Mouse (Mus musculus) neural tube, embryonic 10.5 days (tissue): ENCODE data around the gene Naif1.

Source experiments
- DNase-seq: peaks from one replicate; pipeline ENCODE4 v3.0.0-alpha.2; 2017; ENCODE audit warnings: low spot score; ENCODE audit errors: extremely low spot score

Gene Naif1

DNA sequence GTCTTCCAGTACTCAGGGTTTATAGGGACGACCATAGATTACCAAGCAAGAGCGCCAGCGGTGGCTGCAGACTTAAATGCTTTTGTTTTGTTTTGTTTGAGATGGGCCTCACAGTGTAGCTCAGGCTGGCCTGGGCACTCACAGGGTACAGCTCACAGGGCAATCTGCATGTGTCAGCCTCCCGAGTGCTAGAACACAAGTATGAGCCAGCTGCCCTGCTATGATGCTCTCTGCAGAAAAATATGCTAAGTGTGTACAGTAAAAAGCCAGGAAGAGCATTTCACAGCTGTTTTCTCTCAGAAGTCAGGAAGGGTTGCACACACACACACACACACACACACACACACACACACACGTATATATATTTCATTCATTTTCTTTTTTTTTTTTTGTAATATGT, 50.2 kb downstream of the Naif1 start:
- DNase-seq = no peak

GRCm38 (mm10) chr2:32501754-32502324, 51.6 kb downstream of the Naif1 start:
- DNase-seq = no peak

DNA sequence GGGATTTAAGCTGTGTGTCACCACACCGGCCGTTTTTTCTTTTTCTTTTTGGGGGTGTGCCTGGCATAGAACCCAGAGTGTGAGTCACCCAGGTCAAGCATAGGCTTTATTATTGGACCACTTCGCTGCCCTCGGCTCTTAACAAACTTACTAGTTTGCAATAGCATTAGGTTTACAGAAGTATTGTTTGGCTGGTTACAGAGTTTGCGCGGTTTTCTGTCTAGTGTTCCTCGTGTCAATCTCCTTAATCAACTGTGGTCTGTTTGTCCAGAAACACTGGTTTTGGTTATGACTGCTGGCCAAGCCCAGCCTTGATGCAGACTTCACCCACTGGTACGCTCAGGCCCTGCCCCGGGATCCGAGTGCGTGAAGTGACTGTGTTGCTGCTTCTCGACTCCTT, 52.6 kb downstream of the Naif1 start:
- DNase-seq = no peak

DNA sequence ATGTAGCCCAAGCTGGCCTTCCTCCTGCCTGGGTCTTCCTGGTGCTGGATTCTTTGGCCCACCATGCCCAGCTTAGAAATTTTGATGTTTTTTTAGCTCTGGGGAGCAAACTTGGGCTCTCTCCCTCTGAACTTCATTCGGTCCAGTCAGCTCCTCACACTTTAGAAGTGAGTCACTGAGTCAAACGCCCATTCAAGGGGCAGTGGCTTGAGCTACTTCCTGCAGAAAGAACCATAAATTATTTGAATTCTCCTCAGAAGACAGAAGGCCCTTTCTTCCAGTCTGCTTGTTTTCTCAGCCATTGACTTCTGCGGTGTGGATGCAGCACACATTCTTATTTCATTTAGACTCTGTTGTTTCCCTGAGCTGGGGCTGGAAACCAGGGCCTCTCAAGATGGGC, 53.3 kb downstream of the Naif1 start:
- DNase-seq = no peak

DNA sequence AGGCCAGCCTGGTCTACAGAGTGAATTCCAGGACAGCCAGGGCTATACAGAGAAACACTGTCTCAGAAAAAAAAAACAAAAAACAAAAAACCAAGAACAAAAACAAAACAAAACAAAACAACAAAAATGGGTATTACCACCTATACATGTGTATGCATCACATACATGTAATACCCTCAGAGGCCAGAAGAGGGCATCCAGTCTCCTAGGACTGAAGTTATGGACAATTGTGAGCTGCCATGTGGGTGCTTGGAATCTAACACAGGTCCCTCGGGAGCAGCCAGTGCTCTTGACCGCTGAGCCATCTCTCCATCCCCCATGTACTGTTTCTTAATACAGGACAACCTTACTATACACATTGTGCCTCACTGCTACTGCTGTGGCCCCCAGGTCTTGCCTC, 55.3 kb downstream of the Naif1 start:
- no peak for DNase-seq
